Mouse (Mus musculus) kidney, adult 11 months (tissue): ENCODE measurements around the gene Comtd1.

Source experiments
- DNase-seq: peaks from one replicate; pipeline ENCODE4 v3.0.0; 2022

Comtd1 gene

GRCm38 (mm10) chr14:21802543-21803206, 46.1 kb downstream of the Comtd1 start:
- no peak for DNase-seq

DNA sequence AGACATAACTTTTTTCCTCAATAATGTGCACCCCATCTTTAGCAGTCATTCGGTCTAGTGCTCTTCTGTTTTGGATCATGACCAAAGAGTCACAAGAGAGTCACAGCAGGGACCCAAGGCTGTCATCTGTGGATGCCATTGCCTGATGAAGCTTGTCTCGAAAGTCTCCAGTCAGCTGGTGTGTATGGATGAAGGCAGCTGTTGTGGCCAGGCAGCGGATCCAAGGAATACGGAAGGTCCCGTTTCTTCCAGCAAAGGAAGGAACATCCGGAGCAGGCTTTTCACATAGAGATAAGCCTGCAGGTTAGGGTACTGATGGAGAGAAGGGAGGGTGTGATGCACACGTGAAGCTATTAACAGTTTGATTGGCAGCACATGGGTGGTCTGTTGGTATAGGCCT, 47.2 kb downstream of the Comtd1 start:
- no peak for DNase-seq

DNA sequence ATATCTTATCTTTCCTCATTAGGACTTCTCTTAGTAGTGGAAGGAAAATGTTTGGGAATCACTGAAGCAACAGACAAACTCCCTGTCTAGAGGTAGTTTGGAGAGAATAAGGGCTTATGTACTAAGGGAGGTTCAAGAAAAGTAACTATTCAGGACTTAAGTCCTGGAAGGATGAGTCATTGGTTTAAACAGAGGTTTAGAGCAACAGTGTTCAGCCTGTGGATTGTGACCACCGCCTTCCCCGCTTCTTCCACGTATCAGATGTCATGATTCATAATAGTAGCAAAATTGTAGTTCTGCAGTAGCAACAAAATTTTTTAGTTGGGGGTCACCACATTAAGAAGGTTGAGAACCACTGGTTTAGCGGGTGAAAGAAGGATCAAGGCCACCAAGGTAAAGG, 48.1 kb downstream of the Comtd1 start:
- no peak for DNase-seq
